In the genomic region with DNA sequence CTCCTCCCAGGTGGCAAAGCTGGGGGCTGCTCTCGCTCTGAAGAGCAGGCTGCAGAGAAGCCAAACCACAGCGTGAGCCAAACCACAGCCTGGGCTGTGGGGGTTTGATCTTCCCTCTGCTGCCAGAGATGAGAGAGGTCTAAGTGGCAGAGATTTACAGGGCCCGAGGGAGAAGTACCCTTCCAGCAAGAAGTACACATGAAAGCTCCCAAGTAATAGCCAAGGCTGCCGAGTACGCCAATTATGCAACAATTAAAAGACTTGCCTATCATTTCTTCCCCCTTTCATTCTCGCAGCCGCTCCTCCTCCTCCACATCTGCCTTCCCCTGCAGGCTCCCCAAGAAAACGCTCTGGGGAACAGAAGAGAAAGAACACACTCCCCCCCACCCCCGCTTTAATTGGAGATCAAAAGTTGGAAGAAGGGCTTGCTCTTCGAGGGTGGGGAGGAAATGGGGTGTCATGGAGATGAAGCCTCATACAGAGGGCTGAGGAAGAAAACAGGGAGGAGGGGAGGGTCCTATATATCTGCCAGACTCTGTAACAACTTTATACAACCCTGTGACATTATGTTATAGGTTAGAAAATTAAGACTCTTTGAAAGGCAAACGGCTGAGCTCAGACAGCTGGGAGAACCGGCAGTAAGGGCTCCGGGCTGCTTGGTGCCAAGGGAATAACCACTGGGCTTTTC, we compare ENCODE assay signal across 8 mouse cellular contexts. TPM values are rescaled to one million over a fixed set of nuclear protein-coding genes. Genes with fewer than 3 reads are reported as not detected.
DNase-seq lines count a peak whose midpoint lies in the region; ATAC-seq and TF ChIP-seq lines count a peak whose summit lies in the region.

No protein-coding gene starts in this region.

- no peak overlapping the region for H3K9ac ChIP-seq in embryonic facial prominence, embryonic 12.5 days
- H3K9ac ChIP-seq in forebrain, embryonic 13.5 days: no peak overlapping the region

- TF ChIP-seq CTCF in olfactory bulb, adult 2 months (IDR thresholded peaks at IDR 0.05; ENCODE audit: insufficient read depth, low read depth, low read length): no peak

- WGBS in embryonic facial prominence, embryonic 12.5 days: 22% methylated on average over 13 of the region's 13 CpGs
- 34% methylated on average over 13 of the region's 13 CpGs for WGBS in embryonic facial prominence, embryonic 10.5 days
- 19% methylated on average over 13 of the region's 13 CpGs for whole genome bisulfite sequencing in forebrain, embryonic 13.5 days
- WGBS in olfactory bulb, adult 2 months: 10% methylated on average over 13 of the region's 13 CpGs

- no peaks in the 10 kb centered on the region for H3K27me3 ChIP-seq in embryonic facial prominence, embryonic 12.5 days
- peaks cover 31% of the 10 kb centered on the region for H3K27me3 ChIP-seq in embryonic facial prominence, embryonic 10.5 days (replicated peaks; ENCODE audit: low read depth, poor library complexity, severe bottlenecking)
- H3K27me3 ChIP-seq in megakaryocyte, embryonic 14.5 days (replicated peaks): peaks cover 79% of the 10 kb centered on the region
- 0 out of 2 replicates have a peak, but pooled peaks cover 4% of the 10 kb centered on the region for H3K27me3 ChIP-seq in forebrain, embryonic 13.5 days

- no peak for DNase-seq in embryonic facial prominence, embryonic 10.5 days (ENCODE audit: low spot score)
- DNase-seq in cerebellum, postnatal 4 days (ENCODE audit: low spot score in 2 of 2): no peak

- no peaks in the 10 kb centered on the region for H3K9me3 ChIP-seq in embryonic facial prominence, embryonic 12.5 days
- no peaks in the 10 kb centered on the region for H3K9me3 ChIP-seq in embryonic facial prominence, embryonic 10.5 days
- peaks cover 14% of the 10 kb centered on the region for H3K9me3 ChIP-seq in megakaryocyte, embryonic 14.5 days
- no peaks in the 10 kb centered on the region for H3K9me3 ChIP-seq in forebrain, embryonic 13.5 days (replicated peaks)

- no peaks in the 10 kb centered on the region for H3K36me3 ChIP-seq in embryonic facial prominence, embryonic 12.5 days
- no peaks in the 10 kb centered on the region for H3K36me3 ChIP-seq in embryonic facial prominence, embryonic 10.5 days (replicated peaks)
- no peaks in the 10 kb centered on the region for H3K36me3 ChIP-seq in megakaryocyte, embryonic 14.5 days (replicated peaks; ENCODE audit: low read length)
- no peaks in the 10 kb centered on the region for H3K36me3 ChIP-seq in forebrain, embryonic 13.5 days (ENCODE audit: poor library complexity, severe bottlenecking)

- H3K4me2 ChIP-seq in embryonic facial prominence, embryonic 12.5 days (replicated peaks): peak overlapping the region; percentile 12; the same call in 1 of the 2 replicates
- peak overlapping the region; percentile 23 for H3K4me2 ChIP-seq in forebrain, embryonic 13.5 days

- no peak for TF ChIP-seq POLR2A in olfactory bulb, adult 2 months (IDR thresholded peaks at IDR 0.05; ENCODE audit: insufficient read depth, low read depth, low read length)

- peaks cover 45% of the 10 kb centered on the region for H3K4me1 ChIP-seq in embryonic facial prominence, embryonic 12.5 days
- peaks cover 58% of the 10 kb centered on the region for H3K4me1 ChIP-seq in embryonic facial prominence, embryonic 10.5 days
- peaks cover 27% of the 10 kb centered on the region for H3K4me1 ChIP-seq in megakaryocyte, embryonic 14.5 days
- H3K4me1 ChIP-seq in forebrain, embryonic 13.5 days: peaks cover 33% of the 10 kb centered on the region
- H3K4me1 ChIP-seq in olfactory bulb, adult 2 months (ENCODE audit: control insufficient read depth, insufficient read depth, low read length): peaks cover 64% of the 10 kb centered on the region

- 0 out of 2 replicates have a peak overlapping the region, but pooled peaks have one; percentile 23 for H3K27ac ChIP-seq in embryonic facial prominence, embryonic 12.5 days
- no peak overlapping the region; the same call in 1 of the 2 replicates for H3K27ac ChIP-seq in embryonic facial prominence, embryonic 10.5 days (replicated peaks)
- 0 out of 2 replicates have a peak overlapping the region, but pooled peaks have one; percentile 1 for H3K27ac ChIP-seq in forebrain, embryonic 13.5 days
- H3K27ac ChIP-seq in olfactory bulb, adult 2 months (ENCODE audit: insufficient read depth, low read depth, low read length): peak overlapping the region; percentile 87

- no peak overlapping the region for H3K4me3 ChIP-seq in embryonic facial prominence, embryonic 12.5 days
- H3K4me3 ChIP-seq in embryonic facial prominence, embryonic 10.5 days: no peak overlapping the region
- peak overlapping the region; percentile 62 for H3K4me3 ChIP-seq in megakaryocyte, embryonic 14.5 days (replicated peaks)
- H3K4me3 ChIP-seq in forebrain, embryonic 13.5 days: no peak overlapping the region
- no peak overlapping the region for H3K4me3 ChIP-seq in olfactory bulb, adult 2 months (ENCODE audit: insufficient read depth, low read depth, low read length)

- no peak for ATAC-seq in embryonic facial prominence, embryonic 12.5 days (ENCODE audit: insufficient number of reproducible peaks, insufficient read depth, low FRiP score, low TSS enrichment)
- ATAC-seq in megakaryocyte, adult 5-6 weeks (ENCODE audit: poor library complexity, severe bottlenecking): no peak
- ATAC-seq in forebrain, embryonic 13.5 days: peak; percentile 57; the same call in 1 of the 2 replicates
- no peak for ATAC-seq in activated CD4-positive, CD25-positive, alpha-beta regulatory T cell, adult 4 months

RNA-seq across cellular contexts. Expression of gene Ube2t, which starts 56.9 kb away (rescaled TPM):
- polyA plus RNA-seq in embryonic facial prominence, embryonic 12.5 days (2016; fragmentation: Nextera tagmentation; extraction: Ambion mirVana): 34.8 and 35.6 TPM in 2 replicates
- 52.2 and 55.5 TPM in 2 replicates for polyA plus RNA-seq in embryonic facial prominence, embryonic 10.5 days (2016; fragmentation: Nextera tagmentation; extraction: Ambion mirVana)
- polyA plus RNA-seq in megakaryocyte, embryonic 14.5 days (2012; ENCODE audit: insufficient read depth, low replicate concordance): 6.4 TPM in 1 of 2 replicates, not detected in the other
- total RNA-seq in megakaryocyte, adult 5-6 weeks (2015): 49.0 and 58.0 TPM in 2 replicates
- 15.6 and 16.3 TPM in 2 replicates for total RNA-seq in megakaryocyte, adult 5-6 weeks (2017)
- polyA plus RNA-seq in forebrain, embryonic 13.5 days (2015; fragmentation: Nextera tagmentation; extraction: Ambion mirVana): 46.6 and 48.6 TPM in 2 replicates
- polyA plus RNA-seq in olfactory bulb, adult 2 months (2012; ENCODE audit: insufficient read depth, insufficient read length, low replicate concordance, missing spikeins): not detected in 2 replicates
- polyA plus RNA-seq in activated CD4-positive, CD25-positive, alpha-beta regulatory T cell, adult 4 months (2017; shearing (Covaris generic)): 10 to 100 TPM; 15.9 to 18.1 TPM
